Mouse (Mus musculus): ENCODE measurements around the gene Nupr1. TPM values are rescaled to one million over a fixed set of nuclear protein-coding genes. Genes with fewer than 3 reads are reported as not detected.

Nupr1 gene
- 4.2 TPM for polyA plus RNA-seq (2014; fragmentation: Illumina TruSeq; extraction: RNeasy Lipid Tissue Mini Kit (QIAGEN cat#74804); ENCODE audit: low replicate concordance)

GRCm38 (mm10) chr7:126630824-126631518, at the start of gene Nupr1:
Gene Nupr1 (minus strand): TSS chr7:126630861.

GRCm38 (mm10) chr7:126676207-126676606, 45.5 kb upstream of the Nupr1 start, which contains the start of gene Sult1a1:
Gene Sult1a1 (minus strand): TSS chr7:126676432.

GRCm38 (mm10) chr7:126649231-126650051, 18.8 kb upstream of the Nupr1 start, which contains the start of gene Sgf29:
Gene Sgf29 (plus strand): TSS chr7:126649309.

GRCm38 (mm10) chr7:126594862-126595561, 35.6 kb downstream of the Nupr1 start, which contains the start of gene Il27:
Gene Il27 (minus strand): TSS chr7:126594941.

GRCm38 (mm10) chr7:126585717-126586116, 44.9 kb downstream of the Nupr1 start, which contains the start of gene Cln3:
Gene Cln3 (minus strand): TSS chr7:126585817.

GRCm38 (mm10) chr7:126584506-126584977, 46.1 kb downstream of the Nupr1 start, which contains the start of gene Apobr:
Gene Apobr (plus strand): TSS chr7:126584942.

Other genes with a start within 250 kb of the Nupr1 start
- gene Nfatc2ip, start 234.1 kb downstream of the Nupr1 start, polyA plus RNA-seq (2014; fragmentation: Illumina TruSeq; extraction: RNeasy Lipid Tissue Mini Kit (QIAGEN cat#74804); ENCODE audit: low replicate concordance), result 8.7 TPM
- 0.97 TPM for gene Cd19, start 216.0 kb downstream of the Nupr1 start, polyA plus RNA-seq (2014; fragmentation: Illumina TruSeq; extraction: RNeasy Lipid Tissue Mini Kit (QIAGEN cat#74804); ENCODE audit: low replicate concordance)
- gene Rabep2, start 202.1 kb downstream of the Nupr1 start, polyA plus RNA-seq (2014; fragmentation: Illumina TruSeq; extraction: RNeasy Lipid Tissue Mini Kit (QIAGEN cat#74804); ENCODE audit: low replicate concordance), result 1.0 TPM
- not detected for gene Atp2a1, start 167.8 kb downstream of the Nupr1 start, polyA plus RNA-seq (2014; fragmentation: Illumina TruSeq; extraction: RNeasy Lipid Tissue Mini Kit (QIAGEN cat#74804); ENCODE audit: low replicate concordance)
- gene Sh2b1, start 155.4 kb downstream of the Nupr1 start, polyA plus RNA-seq (2014; fragmentation: Illumina TruSeq; extraction: RNeasy Lipid Tissue Mini Kit (QIAGEN cat#74804); ENCODE audit: low replicate concordance), result 0.45 TPM
- gene Tufm, start 143.5 kb downstream of the Nupr1 start, polyA plus RNA-seq (2014; fragmentation: Illumina TruSeq; extraction: RNeasy Lipid Tissue Mini Kit (QIAGEN cat#74804); ENCODE audit: low replicate concordance), result 3.2 TPM
- gene Atxn2l, start 127.4 kb downstream of the Nupr1 start, polyA plus RNA-seq (2014; fragmentation: Illumina TruSeq; extraction: RNeasy Lipid Tissue Mini Kit (QIAGEN cat#74804); ENCODE audit: low replicate concordance), result 19.2 TPM
- 87.7 TPM for gene Eif3c, start 64.5 kb downstream of the Nupr1 start, polyA plus RNA-seq (2014; fragmentation: Illumina TruSeq; extraction: RNeasy Lipid Tissue Mini Kit (QIAGEN cat#74804); ENCODE audit: low replicate concordance)
- not detected for gene Apobr, start 45.9 kb downstream of the Nupr1 start, polyA plus RNA-seq (2014; fragmentation: Illumina TruSeq; extraction: RNeasy Lipid Tissue Mini Kit (QIAGEN cat#74804); ENCODE audit: low replicate concordance)
- gene Cln3, start 45.0 kb downstream of the Nupr1 start, polyA plus RNA-seq (2014; fragmentation: Illumina TruSeq; extraction: RNeasy Lipid Tissue Mini Kit (QIAGEN cat#74804); ENCODE audit: low replicate concordance), result 0.59 TPM
- not detected for gene Il27, start 35.9 kb downstream of the Nupr1 start, polyA plus RNA-seq (2014; fragmentation: Illumina TruSeq; extraction: RNeasy Lipid Tissue Mini Kit (QIAGEN cat#74804); ENCODE audit: low replicate concordance)
- gene Sgf29, start 18.4 kb upstream of the Nupr1 start, polyA plus RNA-seq (2014; fragmentation: Illumina TruSeq; extraction: RNeasy Lipid Tissue Mini Kit (QIAGEN cat#74804); ENCODE audit: low replicate concordance), result not detected
- 18.3 TPM for gene Sult1a1, start 45.6 kb upstream of the Nupr1 start, polyA plus RNA-seq (2014; fragmentation: Illumina TruSeq; extraction: RNeasy Lipid Tissue Mini Kit (QIAGEN cat#74804); ENCODE audit: low replicate concordance)
- not detected for gene Bola2, start 64.5 kb upstream of the Nupr1 start, polyA plus RNA-seq (2014; fragmentation: Illumina TruSeq; extraction: RNeasy Lipid Tissue Mini Kit (QIAGEN cat#74804); ENCODE audit: low replicate concordance)
- gene Slx1b, start 64.9 kb upstream of the Nupr1 start, polyA plus RNA-seq (2014; fragmentation: Illumina TruSeq; extraction: RNeasy Lipid Tissue Mini Kit (QIAGEN cat#74804); ENCODE audit: low replicate concordance), result 0.22 TPM
- 4.5 TPM for gene Coro1a, start 76.9 kb upstream of the Nupr1 start, polyA plus RNA-seq (2014; fragmentation: Illumina TruSeq; extraction: RNeasy Lipid Tissue Mini Kit (QIAGEN cat#74804); ENCODE audit: low replicate concordance)
- gene Mapk3, start 128.7 kb upstream of the Nupr1 start, polyA plus RNA-seq (2014; fragmentation: Illumina TruSeq; extraction: RNeasy Lipid Tissue Mini Kit (QIAGEN cat#74804); ENCODE audit: low replicate concordance), result 12.0 TPM
- gene Gdpd3, start 135.5 kb upstream of the Nupr1 start, polyA plus RNA-seq (2014; fragmentation: Illumina TruSeq; extraction: RNeasy Lipid Tissue Mini Kit (QIAGEN cat#74804); ENCODE audit: low replicate concordance), result 2.1 TPM
- gene Ypel3, start 146.1 kb upstream of the Nupr1 start, polyA plus RNA-seq (2014; fragmentation: Illumina TruSeq; extraction: RNeasy Lipid Tissue Mini Kit (QIAGEN cat#74804); ENCODE audit: low replicate concordance), result 5.8 TPM
- gene Tbx6, start 150.6 kb upstream of the Nupr1 start, polyA plus RNA-seq (2014; fragmentation: Illumina TruSeq; extraction: RNeasy Lipid Tissue Mini Kit (QIAGEN cat#74804); ENCODE audit: low replicate concordance), result not detected
- gene Ppp4c, start 161.6 kb upstream of the Nupr1 start, polyA plus RNA-seq (2014; fragmentation: Illumina TruSeq; extraction: RNeasy Lipid Tissue Mini Kit (QIAGEN cat#74804); ENCODE audit: low replicate concordance), result 24.4 TPM
- gene Fam57b, start 166.8 kb upstream of the Nupr1 start, polyA plus RNA-seq (2014; fragmentation: Illumina TruSeq; extraction: RNeasy Lipid Tissue Mini Kit (QIAGEN cat#74804); ENCODE audit: low replicate concordance), result not detected
- not detected for gene 4930451I11Rik, start 200.8 kb upstream of the Nupr1 start, polyA plus RNA-seq (2014; fragmentation: Illumina TruSeq; extraction: RNeasy Lipid Tissue Mini Kit (QIAGEN cat#74804); ENCODE audit: low replicate concordance)
- not detected for gene Doc2a, start 216.6 kb upstream of the Nupr1 start, polyA plus RNA-seq (2014; fragmentation: Illumina TruSeq; extraction: RNeasy Lipid Tissue Mini Kit (QIAGEN cat#74804); ENCODE audit: low replicate concordance)
- gene Hirip3, start 231.1 kb upstream of the Nupr1 start, polyA plus RNA-seq (2014; fragmentation: Illumina TruSeq; extraction: RNeasy Lipid Tissue Mini Kit (QIAGEN cat#74804); ENCODE audit: low replicate concordance), result 10.8 TPM
- gene Ino80e, start 231.5 kb upstream of the Nupr1 start, polyA plus RNA-seq (2014; fragmentation: Illumina TruSeq; extraction: RNeasy Lipid Tissue Mini Kit (QIAGEN cat#74804); ENCODE audit: low replicate concordance), result 2.2 TPM